Mouse (Mus musculus) adrenal gland, postnatal 14 days (tissue): ENCODE results near the gene Pgm5. TPM values are rescaled to one million over a fixed set of nuclear protein-coding genes. Genes with fewer than 3 reads are reported as not detected.

Experiments
- DNase-seq: peaks from one replicate; pipeline ENCODE4 v3.0.0; 2021; ENCODE audit warnings: mixed read lengths
- total RNA-seq: library from RNA; stranded (reverse); gene quantifications from 2 replicates; pipeline ENCODE4 v1.2.3, GENCODE M21; 2021

The Pgm5 gene
- total RNA-seq, 1 experiment from 2014 or later: 60.3 TPM

GRCm38 (mm10) chr19:24871037-24871635, 9.5 kb upstream of the Pgm5 start:
- DNase-seq: peak; percentile 83

DNA sequence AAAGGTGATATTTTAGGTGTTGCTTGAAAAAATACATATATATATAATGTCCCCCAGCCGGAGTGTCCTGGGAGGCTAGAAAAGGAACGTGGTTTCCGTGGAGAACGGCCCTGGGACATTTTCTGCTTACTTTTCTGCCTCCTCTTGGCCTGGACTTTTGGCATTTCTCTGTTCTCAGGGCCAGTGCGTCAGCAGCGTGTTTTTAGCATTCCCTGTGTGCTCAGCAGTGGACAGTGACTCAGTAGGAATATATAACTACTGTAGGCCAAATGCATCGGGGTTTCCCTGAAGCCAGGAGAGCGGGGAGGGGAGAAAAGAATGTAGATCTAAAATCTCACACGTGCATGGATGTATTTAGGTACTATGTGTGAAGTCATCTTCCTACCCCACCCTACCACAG, 3.8 kb upstream of the Pgm5 start:
- DNase-seq: peak; percentile 39

DNA sequence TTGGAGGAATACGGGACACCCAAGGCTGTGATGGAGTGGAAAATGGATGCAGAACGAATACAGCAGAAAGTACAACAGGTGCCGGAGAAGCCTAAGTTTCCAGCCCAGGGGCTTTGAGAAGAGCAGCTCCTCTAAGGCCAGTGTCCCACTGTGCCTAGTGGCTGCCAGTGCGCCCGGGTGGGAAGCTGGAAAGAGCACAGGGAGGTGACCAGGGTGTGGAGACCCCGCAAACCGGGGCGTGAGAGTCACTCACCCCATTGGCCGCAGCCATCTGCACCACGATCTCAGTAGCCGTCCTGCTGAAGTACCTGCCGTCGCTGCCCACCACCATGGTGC, 411 bp downstream of the Pgm5 start:
- no peak for DNase-seq

GRCm38 (mm10) chr19:24851456-24852315, 10.0 kb downstream of the Pgm5 start:
- DNase-seq: peak; percentile 63

DNA sequence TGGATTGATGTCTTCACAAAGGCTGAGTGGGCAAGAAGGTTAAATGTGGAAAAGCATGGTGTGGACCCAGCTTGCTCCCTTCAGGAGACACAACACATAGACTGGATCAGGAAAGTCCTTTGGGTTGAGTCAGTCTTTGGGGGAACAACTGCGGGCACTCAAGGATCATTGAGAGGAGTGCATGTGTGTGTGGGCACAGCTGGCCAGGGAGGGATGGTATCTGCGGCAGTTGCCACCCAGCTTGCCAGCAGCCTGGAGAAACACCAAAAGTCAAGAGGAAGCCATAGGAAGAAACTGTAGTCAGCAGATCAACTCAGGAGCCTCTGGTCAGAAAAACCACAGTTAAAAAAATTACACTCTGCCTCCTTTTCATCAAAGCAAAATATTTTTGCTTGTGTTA, 12.8 kb downstream of the Pgm5 start:
- DNase-seq: no peak

GRCm38 (mm10) chr19:24848345-24848744, 13.3 kb downstream of the Pgm5 start:
- no peak for DNase-seq

- no peak for DNase-seq
Measured at GRCm38 (mm10) chr19:24845007-24845546, 16.6 kb downstream of the Pgm5 start.

DNA sequence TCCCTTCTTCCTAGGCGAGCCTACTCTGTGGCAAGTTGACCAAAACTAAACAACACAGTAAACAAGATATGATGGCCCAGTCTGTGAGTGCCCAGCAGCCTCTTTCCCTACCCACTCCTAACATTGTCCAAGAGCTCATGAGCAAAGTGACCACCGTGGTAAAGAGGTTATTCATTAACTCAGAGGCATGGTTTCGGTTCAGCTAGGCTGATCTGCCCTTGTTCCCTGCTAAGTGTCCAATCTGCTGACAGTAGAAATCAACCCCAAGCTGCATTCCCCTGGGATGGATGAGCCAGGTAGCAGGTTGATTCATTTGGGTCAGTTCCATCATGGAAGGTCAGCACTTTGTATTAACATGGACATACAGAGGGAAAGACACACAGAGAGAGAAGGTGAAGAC, 19.6 kb downstream of the Pgm5 start:
- DNase-seq: no peak

DNA sequence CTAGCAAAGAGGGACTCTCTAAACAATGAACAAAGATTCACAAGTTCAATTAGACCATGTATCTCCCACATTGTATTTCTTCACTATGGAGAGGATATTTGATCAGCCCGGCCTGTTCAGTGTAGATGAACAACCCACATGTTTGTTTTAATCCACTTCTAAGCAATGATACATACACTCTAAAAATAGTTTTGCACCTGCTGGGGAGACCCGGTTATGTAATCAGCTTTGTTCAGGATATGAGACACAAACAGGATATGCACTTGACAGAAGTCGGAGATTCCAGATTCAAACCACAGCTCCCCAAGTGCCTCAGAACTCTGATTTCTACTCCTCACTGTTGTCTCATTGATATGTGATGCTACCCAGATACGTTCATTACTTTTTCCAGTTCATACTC, 37.1 kb downstream of the Pgm5 start:
- DNase-seq: no peak

- DNase-seq: no peak
Measured at GRCm38 (mm10) chr19:24815661-24816221, 45.9 kb downstream of the Pgm5 start.

DNA sequence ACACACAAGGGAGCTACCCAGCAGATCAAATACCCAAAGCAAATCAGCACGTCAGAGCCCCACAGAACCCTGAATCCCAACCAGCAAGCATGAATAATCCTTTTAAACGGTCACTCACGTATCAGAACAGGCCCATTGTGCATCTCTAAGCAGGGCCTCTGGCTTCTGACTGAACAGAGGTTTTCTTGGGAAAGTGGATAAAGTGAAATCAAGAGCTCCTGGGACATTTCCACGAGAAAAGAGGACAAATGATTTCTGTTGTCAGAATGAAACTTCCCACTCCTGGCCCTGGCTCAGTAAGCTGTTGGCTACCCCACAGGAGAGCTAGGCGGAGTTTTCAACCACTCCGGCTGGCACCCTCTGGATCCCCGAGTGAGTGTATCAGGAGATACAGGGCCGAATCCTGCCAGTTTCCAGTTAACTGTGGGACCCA, 48.8 kb downstream of the Pgm5 start:
- no peak for DNase-seq

- peak; percentile 82 for DNase-seq
Measured at GRCm38 (mm10) chr19:24812106-24812810, 49.4 kb downstream of the Pgm5 start.

- DNase-seq: no peak
Measured at GRCm38 (mm10) chr19:24811451-24811850, 50.2 kb downstream of the Pgm5 start.

DNA sequence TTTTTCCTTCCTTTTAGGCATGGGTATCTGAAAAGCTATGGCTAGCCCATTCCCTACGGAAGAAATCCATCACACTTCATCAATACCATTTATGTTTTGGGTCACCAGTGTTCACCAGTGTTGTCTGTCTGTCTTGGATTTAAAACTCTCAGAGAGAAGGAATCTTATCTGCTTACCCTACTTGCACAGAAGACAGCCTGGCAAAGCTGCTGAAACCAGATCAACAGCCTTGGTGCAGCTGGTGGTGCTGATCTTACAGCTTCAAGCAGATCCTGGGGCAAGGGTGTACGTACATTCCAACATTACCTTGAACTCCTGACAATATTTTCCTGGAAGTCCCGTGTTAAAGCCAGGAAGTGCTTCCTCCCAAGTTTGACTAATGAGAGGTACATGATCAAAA, 55.6 kb downstream of the Pgm5 start:
- no peak for DNase-seq

DNA sequence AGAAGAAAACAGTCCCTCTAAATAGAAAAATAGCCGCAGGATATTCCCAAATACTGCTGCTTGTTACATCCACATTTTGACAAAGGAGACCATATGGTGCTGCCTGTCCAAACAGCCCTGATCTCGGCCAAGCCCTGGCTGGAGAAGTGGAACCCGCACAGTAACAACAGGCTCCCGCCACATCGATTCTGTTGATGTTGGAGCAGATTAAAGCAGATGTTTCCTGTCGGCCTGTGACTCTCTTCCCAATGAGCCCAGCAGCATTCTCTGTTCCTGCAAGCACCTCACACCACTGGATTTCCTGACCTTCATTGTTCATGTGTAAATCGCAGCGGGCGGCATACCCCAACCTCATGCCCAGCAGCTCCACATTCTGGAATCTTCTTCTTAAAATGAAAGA, 64.0 kb downstream of the Pgm5 start:
- DNase-seq: no peak

- DNase-seq: no peak
Measured at GRCm38 (mm10) chr19:24794350-24794749, 67.3 kb downstream of the Pgm5 start.

DNA sequence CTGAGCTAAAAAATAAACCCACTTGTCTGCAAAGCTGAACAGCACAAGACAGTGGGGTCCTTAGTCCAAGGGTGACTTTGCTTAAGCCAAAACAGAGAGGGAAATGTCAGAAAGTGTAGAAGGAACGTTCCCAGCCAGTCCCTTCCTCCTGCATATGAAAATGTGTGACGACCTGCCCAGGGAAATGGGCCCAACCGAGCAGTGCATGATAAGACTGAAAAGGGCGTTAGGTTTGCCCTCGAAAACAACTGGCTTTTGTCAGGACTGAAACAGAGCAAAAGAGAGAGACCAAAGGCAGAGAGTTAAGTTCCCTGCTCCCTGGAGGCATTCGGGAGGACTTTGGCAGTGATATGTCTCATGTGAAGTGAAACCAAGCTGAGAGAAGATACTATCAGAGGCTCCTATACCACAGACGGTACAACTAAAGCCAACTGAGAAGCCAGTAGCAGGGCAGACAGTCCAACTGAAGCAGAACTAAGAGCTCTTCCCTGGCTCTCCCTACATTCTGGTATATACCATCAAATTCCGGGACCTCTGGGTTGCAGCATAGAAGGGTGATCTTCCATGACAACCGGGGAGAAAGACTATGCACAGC, 68.0 kb downstream of the Pgm5 start:
- no peak for DNase-seq

GRCm38 (mm10) chr19:24792876-24793275, 68.8 kb downstream of the Pgm5 start:
- no peak for DNase-seq

GRCm38 (mm10) chr19:24785898-24786297, 75.8 kb downstream of the Pgm5 start:
- DNase-seq: no peak

GRCm38 (mm10) chr19:24785056-24785675, 76.5 kb downstream of the Pgm5 start:
- DNase-seq: no peak

DNA sequence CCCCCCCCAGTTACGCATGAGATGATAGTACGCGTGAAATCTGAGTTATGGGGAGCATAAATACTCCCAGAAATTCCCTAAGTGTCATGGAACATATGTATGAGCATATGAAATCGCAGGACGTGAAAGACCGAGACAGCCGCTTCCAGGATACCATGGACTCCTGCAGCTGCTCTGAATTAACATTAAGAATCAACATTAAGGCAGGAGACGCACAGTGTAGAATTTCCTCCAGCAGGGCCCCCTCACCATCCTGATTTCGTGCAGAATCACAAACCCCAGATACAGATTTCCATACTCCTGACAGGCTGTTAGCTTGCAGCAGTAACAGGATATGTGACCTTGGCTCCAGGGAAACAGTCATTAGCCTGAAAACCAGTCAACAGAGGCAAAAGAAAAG, 77.9 kb downstream of the Pgm5 start:
- no peak for DNase-seq

DNA sequence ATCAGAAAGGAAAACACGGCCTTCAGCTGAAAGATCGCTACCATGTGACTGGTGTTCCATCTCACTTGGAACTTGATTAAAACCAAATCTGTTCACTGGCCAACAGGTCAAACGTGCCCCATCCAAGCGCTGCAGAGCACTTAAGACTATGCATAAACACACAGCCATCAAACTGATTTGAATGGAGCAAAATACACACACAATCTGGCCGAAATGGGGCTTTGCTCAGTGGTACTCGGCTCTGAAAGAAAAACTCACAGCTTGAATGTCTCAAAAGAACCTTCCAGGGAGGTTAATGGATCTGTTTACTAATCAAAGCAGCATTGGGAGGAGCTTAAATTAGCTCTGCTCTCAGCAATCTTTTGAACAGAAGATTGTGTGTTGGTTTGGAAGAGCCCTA, 81.7 kb downstream of the Pgm5 start:
- DNase-seq: no peak
